Mouse (Mus musculus) granulocyte monocyte progenitor cell, adult 5-6 weeks (primary cell): ENCODE measurements around the gene Aldoc. TPM values are rescaled to one million over a fixed set of nuclear protein-coding genes. Genes with fewer than 3 reads are reported as not detected.

Experiments used
- ATAC-seq: replicated peaks from 2 replicates; pipeline ENCODE4 v1.8.0; 2016; ENCODE audit warnings: mild to moderate bottlenecking, moderate TSS enrichment, inconsistent platforms; ENCODE audit not compliant: poor library complexity, severe bottlenecking
- total RNA-seq, 2 experiments: library from RNA; stranded (forward) in 1 of 2; stranded (reverse) in 1 of 2; fragments of 200-712, 200-1000 nt in 1 of 2; fragments of >200 nt in 1 of 2; fragmentation: Nextera tagmentation in 1 of 2; gene quantifications; 2 replicates each; pipeline ENCODE4 v1.2.3; 2014 to 2017

Aldoc gene
- total RNA-seq, 2 experiments from 2014 or later = 0.15 to 0.69 TPM

- ATAC-seq = no peak
Measured at GRCm38 (mm10) chr11:78328512-78329056, 5.8 kb downstream of the Aldoc start.

- ATAC-seq = no peak
Measured at GRCm38 (mm10) chr11:78332676-78333075, 9.9 kb downstream of the Aldoc start.

GRCm38 (mm10) chr11:78333992-78334391, 11.2 kb downstream of the Aldoc start:
- ATAC-seq = no peak

- no peak for ATAC-seq
Measured at GRCm38 (mm10) chr11:78337040-78337439, 14.3 kb downstream of the Aldoc start.

- no peak for ATAC-seq
Measured at GRCm38 (mm10) chr11:78341702-78342101, 18.9 kb downstream of the Aldoc start.

- peak; percentile 38 for ATAC-seq
Measured at GRCm38 (mm10) chr11:78343381-78344327, 20.9 kb downstream of the Aldoc start, which contains the start of gene Unc119. Unc119 (plus strand) TSS chr11:78343482.

GRCm38 (mm10) chr11:78344328-78344889, 21.6 kb downstream of the Aldoc start:
- no peak for ATAC-seq

- ATAC-seq = peak; percentile 24
Measured at GRCm38 (mm10) chr11:78344890-78345715, 22.3 kb downstream of the Aldoc start.

- peak; percentile 68 for ATAC-seq
Measured at GRCm38 (mm10) chr11:78345801-78346200, 23.0 kb downstream of the Aldoc start.

GRCm38 (mm10) chr11:78346326-78347069, 23.7 kb downstream of the Aldoc start:
- ATAC-seq = no peak

GRCm38 (mm10) chr11:78347070-78347754, 24.4 kb downstream of the Aldoc start:
- ATAC-seq = no peak

GRCm38 (mm10) chr11:78347908-78348307, 25.1 kb downstream of the Aldoc start:
- ATAC-seq = peak; percentile 23

- ATAC-seq = no peak
Measured at GRCm38 (mm10) chr11:78348474-78348873, 25.7 kb downstream of the Aldoc start.

- ATAC-seq = peak; percentile 26
Measured at GRCm38 (mm10) chr11:78349441-78350358, 26.9 kb downstream of the Aldoc start.

GRCm38 (mm10) chr11:78353081-78353480, 30.3 kb downstream of the Aldoc start:
- peak; percentile 66 for ATAC-seq

GRCm38 (mm10) chr11:78354905-78355304, 32.1 kb downstream of the Aldoc start:
- ATAC-seq = no peak

- ATAC-seq = no peak
Measured at GRCm38 (mm10) chr11:78355471-78356238, 32.9 kb downstream of the Aldoc start.
